Mouse (Mus musculus) kidney, adult 2 months (tissue): Measurements from ENCODE around the gene Trp53tg5. TPM values are rescaled to one million over a fixed set of nuclear protein-coding genes. Genes with fewer than 3 reads are reported as not detected.

Experiments used
- DNase-seq: peaks from one replicate; pipeline ENCODE4 v3.0.0; 2021
- H3K27ac ChIP-seq: fragments of 200-500 bp; 2 replicates; pipeline ENCODE4 v1.5.1; 2012; ENCODE audit warnings: low read depth, low read length, control low read depth, inconsistent platforms; ENCODE audit not compliant: insufficient read depth
- H3K27me3 ChIP-seq: fragments of 200-500 bp; replicated peaks from 2 replicates; pipeline ENCODE4 v1.6.1; 2012; ENCODE audit warnings: mild to moderate bottlenecking, moderate library complexity, low read length, inconsistent platforms; ENCODE audit not compliant: control insufficient read depth, insufficient read depth
- H3K36me3 ChIP-seq: fragments of 200-500 bp; 2 replicates; pipeline ENCODE4 v1.6.1; 2012; ENCODE audit warnings: mild to moderate bottlenecking, moderate library complexity, low read length, inconsistent platforms; ENCODE audit not compliant: control insufficient read depth, insufficient read depth
- H3K4me1 ChIP-seq: fragments of 200-500 bp; 2 replicates; pipeline ENCODE4 v1.6.1; 2011; ENCODE audit warnings: low read length; ENCODE audit not compliant: control insufficient read depth, insufficient read depth
- H3K4me3 ChIP-seq: fragments of 200-500 bp; 2 replicates; pipeline ENCODE4 v1.5.1; 2011; ENCODE audit warnings: mild to moderate bottlenecking, low read depth, low read length, control low read depth; ENCODE audit not compliant: insufficient read depth
- CTCF ChIP-seq: fragments of 200-500 bp; conservative IDR thresholded peaks from 2 replicates; pipeline ENCODE4 v1.5.1; 2011; ENCODE audit warnings: low read depth, mild to moderate bottlenecking, control low read depth, low read length, moderate library complexity, mixed read lengths; ENCODE audit not compliant: insufficient read depth, insufficient read length
- POLR2A ChIP-seq: fragments of 200-500 bp; IDR thresholded peaks from one replicate; pipeline ENCODE4 v1.6.1; 2011; ENCODE audit warnings: low read depth, low read length, control low read depth
- WGBS: fragments of 180-500 bp; shearing (Covaris S2); methylation state at CpG from one replicate; pipeline ENCODE4 v1.1.7; 2018; 5-methylcytosine and 5-hydroxymethylcytosine counted together
- polyA plus RNA-seq: library from polyadenylated mRNA; depleted of rRNA; stranded (reverse); fragments of >200 nt; gene quantifications from 2 replicates; pipeline ENCODE4 v1.2.3, GENCODE M21; 2012

Gene Trp53tg5
- polyA plus RNA-seq, 1 experiment = not detected

DNA sequence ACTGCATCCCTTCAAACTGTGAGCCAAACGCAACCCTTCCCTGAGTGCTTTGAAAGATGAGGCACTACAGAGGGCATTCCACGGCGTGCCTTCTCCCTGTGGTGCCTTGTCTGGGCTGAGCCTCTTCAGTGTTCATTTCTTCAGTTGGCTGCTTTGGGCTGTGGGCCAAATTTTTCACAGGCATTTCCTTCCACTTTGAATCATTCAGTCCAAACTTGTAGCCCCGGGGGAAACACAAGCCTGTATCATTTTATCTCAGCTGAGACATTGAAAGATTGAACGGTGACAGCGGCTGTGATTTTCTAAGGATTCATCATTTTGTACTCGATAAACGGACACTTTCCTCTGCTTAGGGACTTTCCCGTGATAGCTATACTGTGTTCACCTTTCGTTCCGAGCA, 43.1 kb upstream of the Trp53tg5 start:
- H3K27me3 ChIP-seq = no peaks in the 10 kb centered on the region
- no peaks in the 10 kb centered on the region for H3K4me1 ChIP-seq
- no peaks in the 10 kb centered on the region for H3K36me3 ChIP-seq
- no peak for TF ChIP-seq POLR2A
- H3K27ac ChIP-seq = no peak overlapping the region
- no peak overlapping the region for H3K4me3 ChIP-seq
- 72% methylated on average over 11 of the region's 11 CpGs for WGBS
- DNase-seq = peak; percentile 25

- 82% methylated on average over 9 of the region's 9 CpGs for WGBS
- Histone ChIP-seq H3K27me3 (no peaks in the 10 kb centered on the region), H3K27ac (no peak overlapping the region), H3K4me1 (no peaks in the 10 kb centered on the region), H3K36me3 (no peaks in the 10 kb centered on the region), H3K4me3 (no peak overlapping the region)
- TF ChIP-seq CTCF = no peak
- no peak for TF ChIP-seq POLR2A
- no peak for DNase-seq
Observed at GRCm38 (mm10) chr2:164515897-164516296, 42.4 kb upstream of the Trp53tg5 start.

- 71% methylated on average over 3 of the region's 3 CpGs for WGBS
Observed at GRCm38 (mm10) chr2:164514916-164515315, 41.4 kb upstream of the Trp53tg5 start.

DNA sequence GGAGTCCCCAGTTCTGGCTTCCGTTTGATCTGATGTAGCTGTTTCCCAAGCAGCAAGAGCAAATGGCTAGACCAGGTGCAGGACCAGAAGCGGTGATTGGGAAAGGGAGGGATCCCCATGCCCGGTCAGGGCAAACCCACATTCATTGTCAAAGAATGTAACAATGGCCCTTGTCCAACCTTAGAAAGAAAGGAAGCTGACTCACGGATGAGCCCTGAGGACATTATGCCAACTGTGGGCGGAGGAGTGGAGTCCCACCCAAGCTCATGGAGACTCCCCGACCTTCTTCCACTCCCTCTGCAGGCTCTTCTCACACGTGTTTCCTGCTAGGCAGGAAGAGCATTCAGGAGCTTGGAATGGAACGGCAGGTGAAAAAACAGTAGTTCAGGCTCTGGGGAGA, 39.9 kb upstream of the Trp53tg5 start:
- H3K4me3 ChIP-seq = no peak overlapping the region
- H3K36me3 ChIP-seq = no peaks in the 10 kb centered on the region
- H3K27me3 ChIP-seq = no peaks in the 10 kb centered on the region
- TF ChIP-seq POLR2A (no peak), CTCF (no peak)
- 56% methylated on average over 8 of the region's 8 CpGs for WGBS
- DNase-seq = peak; percentile 80
- no peaks in the 10 kb centered on the region for H3K4me1 ChIP-seq
- H3K27ac ChIP-seq = no peak overlapping the region

More at GRCm38 (mm10) chr2:164514916-164515315, 41.4 kb upstream of the Trp53tg5 start:
- TF ChIP-seq CTCF = no peak
- TF ChIP-seq POLR2A = no peak
- DNase-seq = peak; percentile 51
- no peaks in the 10 kb centered on the region for H3K4me1 ChIP-seq
- H3K27me3 ChIP-seq = no peaks in the 10 kb centered on the region
- no peaks in the 10 kb centered on the region for H3K36me3 ChIP-seq
- H3K4me3 ChIP-seq = no peak overlapping the region
- H3K27ac ChIP-seq = no peak overlapping the region

- WGBS = 52% methylated on average over 13 of the region's 14 CpGs
- H3K36me3 ChIP-seq = no peaks in the 10 kb centered on the region
- peak overlapping the region; percentile 15; the same call in 1 of the 2 replicates for H3K27ac ChIP-seq
- peak; percentile 28 for DNase-seq
- H3K4me3 ChIP-seq = no peak overlapping the region
- H3K4me1 ChIP-seq = no peaks in the 10 kb centered on the region
- TF ChIP-seq CTCF (no peak), POLR2A (no peak)
- no peaks in the 10 kb centered on the region for H3K27me3 ChIP-seq
Observed at GRCm38 (mm10) chr2:164512121-164512909, 38.8 kb upstream of the Trp53tg5 start.

DNA sequence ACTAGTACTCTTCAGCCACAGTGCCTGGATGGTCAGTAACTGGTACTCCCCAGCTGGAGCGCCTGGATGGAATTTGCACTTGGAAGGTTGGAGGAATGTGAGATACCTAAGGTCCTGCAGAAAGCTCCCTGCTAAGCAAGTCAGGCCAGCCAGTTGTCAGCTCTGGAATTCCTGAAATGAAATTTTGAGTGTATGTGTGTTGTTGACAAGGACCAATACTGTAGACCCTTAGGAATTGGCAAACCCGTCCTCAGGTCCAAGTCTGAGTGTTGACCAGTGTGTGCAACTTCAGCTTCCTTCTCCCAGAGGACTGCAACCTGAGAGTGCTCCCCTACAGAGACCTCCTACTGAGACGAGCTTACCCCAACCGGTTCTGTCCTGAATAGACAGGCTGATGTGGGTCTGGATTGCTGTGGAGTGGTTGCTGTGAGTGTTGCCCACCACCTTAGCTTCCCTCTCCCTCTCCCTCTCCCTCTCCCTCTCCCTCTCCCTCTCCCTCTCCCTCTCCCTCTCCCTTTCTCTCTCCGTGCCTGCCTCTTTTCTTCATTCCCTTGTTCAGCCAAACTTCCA, 37.2 kb upstream of the Trp53tg5 start:
- peak; percentile 67 for DNase-seq
- no peak for TF ChIP-seq POLR2A
- no peak for TF ChIP-seq CTCF
- H3K4me1 ChIP-seq = no peaks in the 10 kb centered on the region
- H3K27ac ChIP-seq = peak overlapping the region; percentile 61; the same call in 1 of the 2 replicates
- no peak overlapping the region for H3K4me3 ChIP-seq
- no peaks in the 10 kb centered on the region for H3K27me3 ChIP-seq
- 25% methylated on average over 5 of the region's 5 CpGs for WGBS
- no peaks in the 10 kb centered on the region for H3K36me3 ChIP-seq

DNA sequence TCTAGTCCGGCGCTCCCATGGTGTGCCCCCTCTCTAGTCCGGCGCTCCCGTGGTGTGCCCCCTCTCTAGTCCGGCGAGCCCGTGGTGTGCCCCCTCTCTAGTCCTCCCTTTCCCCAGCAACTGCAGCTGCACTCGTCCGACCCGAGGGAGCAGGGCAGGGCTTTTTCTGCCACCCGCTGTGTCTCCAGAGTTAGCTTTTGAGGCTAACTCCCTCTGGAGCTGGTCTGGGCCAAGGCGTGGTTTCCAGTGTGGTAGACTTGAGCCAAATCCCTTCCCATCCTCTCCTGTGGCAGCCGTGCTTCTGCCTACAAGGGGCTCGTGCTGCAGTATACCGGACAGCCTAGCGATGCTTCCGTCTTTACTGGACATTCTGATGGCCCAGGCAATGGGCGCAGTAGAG, 34.3 kb upstream of the Trp53tg5 start:
- peaks cover 8% of the 10 kb centered on the region for H3K36me3 ChIP-seq
- TF ChIP-seq CTCF (no peak), POLR2A (no peak)
- H3K4me3 ChIP-seq = no peak overlapping the region
- WGBS = 90% methylated on average over 19 of the region's 19 CpGs
- DNase-seq = no peak
- H3K27ac ChIP-seq = no peak overlapping the region
- no peaks in the 10 kb centered on the region for H3K4me1 ChIP-seq
- no peaks in the 10 kb centered on the region for H3K27me3 ChIP-seq
